Mouse (Mus musculus) CD4-positive naive resting alpha-beta T cell, adult 57 days (primary cell): ENCODE data around the gene Hsd17b12. TPM values are rescaled to one million over a fixed set of nuclear protein-coding genes. Genes with fewer than 3 reads are reported as not detected.

Experiments used
- total RNA-seq: library from RNA; stranded (reverse); gene quantifications from one replicate; pipeline ENCODE4 v1.2.4, GENCODE M21; 2023

The Hsd17b12 gene
- 36.0 TPM for total RNA-seq

GRCm38 (mm10) chr2:94157592-94158519, at the start of gene Hsd17b12:
Gene Hsd17b12, minus strand, starts transcription at chr2:94157964.

DNA sequence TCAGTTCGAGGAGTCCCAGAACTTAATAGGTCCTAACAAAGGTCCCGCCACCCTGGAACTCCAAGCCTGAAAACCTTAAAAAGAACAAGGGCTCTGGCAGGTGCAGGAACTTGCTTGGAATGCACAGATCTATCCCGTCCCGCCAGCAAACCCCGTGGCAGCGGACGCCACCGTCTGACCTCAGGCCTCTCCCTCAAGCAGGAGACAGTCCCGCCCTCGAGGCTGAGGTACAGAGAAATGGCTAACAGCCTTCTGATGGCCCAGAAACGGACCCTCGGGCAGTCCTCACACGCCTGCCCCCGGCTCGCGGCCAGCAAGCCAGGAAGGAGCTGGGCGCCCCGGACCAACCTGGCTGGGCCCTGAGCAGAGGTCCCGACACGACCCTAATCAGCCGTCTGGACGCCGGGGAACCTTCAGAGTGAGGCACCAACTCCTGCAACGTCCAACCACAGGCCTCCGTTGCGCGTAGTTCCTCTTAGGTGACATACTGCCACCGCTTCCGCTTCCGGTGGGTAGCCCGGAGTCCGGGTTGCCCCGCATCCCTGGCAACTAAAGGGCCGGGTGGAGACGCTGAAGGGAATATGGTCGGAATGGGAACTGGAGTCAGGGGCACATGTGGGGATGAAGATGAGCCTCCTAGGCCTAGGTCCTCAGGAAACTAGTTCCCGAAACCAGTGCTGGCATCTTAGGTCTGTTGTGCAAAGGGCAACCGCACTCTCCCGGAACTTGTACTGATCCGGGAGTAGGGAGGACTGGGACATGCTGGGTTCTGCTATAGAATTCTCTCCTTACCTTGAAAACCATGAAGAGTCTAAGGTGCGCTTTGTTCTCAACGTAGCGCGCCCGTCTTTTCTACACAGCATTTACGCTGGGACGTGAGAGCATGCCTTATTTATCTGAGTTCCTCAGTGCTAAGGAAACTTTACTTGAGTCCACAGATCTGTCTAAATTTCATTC, 147.2 kb downstream of the Hsd17b12 start, which contains the start of gene Alkbh3:
Gene Alkbh3, minus strand, starts transcription at position 473 of the 957 bp plus-strand sequence.

DNA sequence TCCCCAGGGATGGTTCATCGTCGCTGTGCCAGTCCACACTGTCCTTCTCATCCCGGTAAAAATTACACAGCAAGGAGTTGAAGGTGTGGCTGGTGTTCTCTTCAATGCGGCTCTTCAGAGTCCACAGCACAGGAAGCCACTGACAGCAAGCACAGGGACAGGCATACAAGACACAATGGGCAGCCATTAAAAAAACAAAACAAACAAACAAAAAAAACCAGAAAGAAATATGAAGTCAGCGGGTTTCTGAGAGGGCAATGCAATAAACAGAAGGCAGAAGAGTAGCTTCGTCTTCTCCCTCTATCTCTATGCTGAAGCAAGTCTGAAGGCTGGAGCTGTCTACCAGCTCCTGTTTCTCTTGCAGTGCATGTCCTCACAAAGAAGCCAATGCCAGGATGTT, 161.5 kb downstream of the Hsd17b12 start, which contains the start of gene Gm27027:
Gene Gm27027, minus strand, starts transcription at position 101 of the 400 bp plus-strand sequence.

Other genes with a start within 250 kb of the Hsd17b12 start
- 0.83 TPM for gene Gm13889, start 200.8 kb downstream of the Hsd17b12 start, total RNA-seq
- not detected for gene Gm27027, start 161.6 kb downstream of the Hsd17b12 start, total RNA-seq
- 55.1 TPM for gene Alkbh3, start 147.2 kb downstream of the Hsd17b12 start, total RNA-seq
- gene Ttc17, start 248.7 kb upstream of the Hsd17b12 start, total RNA-seq = 47.0 TPM